Mouse (Mus musculus): ENCODE data around the gene Gpat3.

GRCm38 (mm10) chr5:100821375-100821774 is 24.1 kb upstream of the Gpat3 start:
- TF ChIP-seq MYOD1 (IDR thresholded peaks at IDR 0.05; ENCODE audit: control insufficient read depth in 1 of 3, insufficient read length in 2 of 3, low read depth in 2 of 3) = no peak
- no peak for TF ChIP-seq MYOG (IDR thresholded peaks at IDR 0.05; ENCODE audit: control insufficient read depth in 1 of 3, insufficient read depth in 1 of 3, insufficient read length in 2 of 3, low read depth in 2 of 3)
- TF ChIP-seq USF1 (IDR thresholded peaks at IDR 0.05; ENCODE audit: low read depth) = no peak
- no peak for TF ChIP-seq POLR2A (IDR thresholded peaks at IDR 0.05; ENCODE audit: insufficient read length, low read depth)
- TF ChIP-seq E2F4 (IDR thresholded peaks at IDR 0.05; ENCODE audit: insufficient read depth) = no peak

All from myocyte (in vitro differentiated cells).